Mouse (Mus musculus): ENCODE measurements around the gene St8sia2. TPM values are rescaled to one million over a fixed set of nuclear protein-coding genes. Genes with fewer than 3 reads are reported as not detected.

Gene St8sia2
- 0.07 TPM in 1 of 2 replicates, not detected in the other for total RNA-seq (2015)
- total RNA-seq (2017) = not detected in 2 replicates

DNA sequence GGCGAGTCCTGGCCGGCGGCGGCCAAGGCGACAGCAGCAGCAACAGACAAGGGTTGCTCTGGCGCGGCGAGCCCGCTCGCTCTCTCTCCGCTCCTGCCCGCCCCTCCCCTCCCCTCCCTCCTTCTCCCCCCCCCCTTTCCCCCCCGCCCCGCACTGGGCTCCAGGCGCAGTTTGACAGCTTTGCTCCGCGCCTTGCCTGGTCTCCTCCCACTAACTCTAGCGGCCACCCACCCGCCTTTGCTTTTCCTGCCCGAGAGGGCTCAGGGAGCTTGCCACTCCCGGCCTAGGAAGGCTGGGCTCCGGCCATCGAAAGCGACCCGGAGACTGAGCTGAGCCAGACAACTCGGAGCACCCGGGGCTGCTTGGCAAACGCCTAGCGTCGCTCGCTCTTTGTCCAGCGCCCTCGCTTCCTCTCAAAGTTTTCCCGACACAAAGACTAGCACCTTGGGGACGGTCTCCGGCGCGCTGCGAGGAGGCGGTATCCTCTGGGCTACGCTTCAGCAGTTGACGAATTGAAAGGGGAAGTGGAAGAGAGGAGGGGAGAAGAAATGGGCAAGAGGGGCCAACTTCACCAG lies at the start of gene St8sia2:
St8sia2 (minus strand) TSS at position 90 of the 575 bp plus-strand sequence.
- ATAC-seq (ENCODE audit: poor library complexity, severe bottlenecking) = no peak

DNA sequence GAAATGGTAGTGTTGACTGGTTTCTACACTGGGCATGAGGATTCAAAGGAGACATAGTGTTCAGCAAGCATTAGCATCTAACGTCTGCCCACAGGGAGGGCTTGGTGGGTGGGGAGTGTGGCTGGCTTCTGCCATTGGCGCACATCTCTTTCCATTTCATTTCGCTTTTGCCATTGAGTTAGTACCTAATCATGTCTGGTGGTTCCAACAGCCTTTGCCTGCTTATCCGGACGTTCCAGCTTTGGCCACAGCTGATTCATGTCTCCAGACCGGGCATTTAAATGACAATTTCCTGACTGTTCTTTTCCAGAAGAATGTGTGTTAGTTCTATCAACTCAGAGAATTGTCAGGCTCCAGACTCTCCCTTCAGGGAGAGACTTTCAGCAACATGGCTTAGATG lies 47.6 kb upstream of the St8sia2 start:
- ATAC-seq (ENCODE audit: poor library complexity, severe bottlenecking) = no peak

DNA sequence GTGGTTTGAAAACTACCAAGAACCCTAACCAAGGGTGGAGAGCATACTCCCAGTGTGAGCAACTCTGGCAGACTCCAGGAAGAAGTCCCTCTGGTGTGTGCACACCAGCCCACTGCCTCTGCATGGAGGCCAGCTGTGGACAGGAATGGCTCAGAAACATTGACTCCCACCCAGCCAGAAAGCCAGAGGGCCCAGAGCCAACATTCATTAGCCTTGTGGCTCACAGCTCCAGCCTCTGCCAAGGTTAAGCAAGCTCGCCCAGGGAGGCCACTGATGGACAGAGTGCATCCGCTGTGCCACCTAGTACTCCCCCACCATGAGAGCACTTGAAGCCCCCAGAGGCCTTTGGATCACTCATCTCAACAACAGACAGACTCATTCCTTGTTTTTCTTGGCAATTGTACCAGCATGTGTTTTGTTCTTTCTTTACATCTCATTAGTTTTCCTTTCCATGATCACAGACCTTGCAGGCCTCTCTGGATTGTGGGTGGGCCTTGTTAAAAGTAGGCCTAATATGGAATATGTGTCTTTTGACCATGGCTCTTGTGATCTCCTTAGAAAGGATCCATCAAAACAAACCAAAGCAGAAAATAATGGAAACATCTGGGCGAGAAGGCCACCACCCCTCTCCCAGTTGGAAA lies 46.9 kb upstream of the St8sia2 start:
- no peak for ATAC-seq (ENCODE audit: poor library complexity, severe bottlenecking)

DNA sequence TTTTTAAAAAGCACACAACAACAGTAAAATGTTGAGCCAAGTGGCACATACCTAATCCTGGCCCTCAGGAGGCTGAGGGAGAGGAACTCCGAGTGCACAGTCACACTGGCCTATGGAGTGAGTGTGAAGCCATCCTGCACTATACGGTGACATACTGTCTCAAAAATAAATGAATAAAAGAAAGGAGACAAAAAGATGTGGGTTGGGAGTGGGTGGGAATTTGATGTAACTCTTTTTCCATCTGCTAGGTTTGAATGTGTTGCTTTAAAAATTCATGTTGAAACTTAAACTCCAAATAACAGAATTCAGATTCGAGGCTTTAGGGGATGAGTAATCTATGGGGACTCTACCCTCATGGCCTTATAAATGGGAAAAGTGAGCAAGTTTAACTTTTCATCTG lies 46.2 kb upstream of the St8sia2 start:
- ATAC-seq (ENCODE audit: poor library complexity, severe bottlenecking) = no peak

DNA sequence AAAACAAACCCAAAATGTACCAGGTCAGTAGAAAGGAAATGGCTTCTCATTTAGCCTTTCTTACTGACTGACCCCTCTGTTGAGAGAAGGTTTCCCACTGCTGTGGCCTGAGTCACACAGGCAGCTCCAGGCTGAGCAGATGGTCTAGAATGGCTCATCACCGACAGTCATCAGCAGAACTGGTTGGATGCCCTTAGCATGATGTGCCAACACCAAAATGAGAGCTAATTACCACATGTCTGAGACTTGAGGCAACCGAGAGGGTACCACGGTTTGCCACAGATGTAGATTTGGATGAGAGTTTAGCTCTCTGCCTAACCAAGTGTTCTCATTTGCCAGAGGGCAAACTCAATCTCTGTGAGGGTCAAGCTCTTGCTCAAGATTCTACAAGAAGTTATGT lies 42.3 kb upstream of the St8sia2 start:
- ATAC-seq (ENCODE audit: poor library complexity, severe bottlenecking) = no peak

DNA sequence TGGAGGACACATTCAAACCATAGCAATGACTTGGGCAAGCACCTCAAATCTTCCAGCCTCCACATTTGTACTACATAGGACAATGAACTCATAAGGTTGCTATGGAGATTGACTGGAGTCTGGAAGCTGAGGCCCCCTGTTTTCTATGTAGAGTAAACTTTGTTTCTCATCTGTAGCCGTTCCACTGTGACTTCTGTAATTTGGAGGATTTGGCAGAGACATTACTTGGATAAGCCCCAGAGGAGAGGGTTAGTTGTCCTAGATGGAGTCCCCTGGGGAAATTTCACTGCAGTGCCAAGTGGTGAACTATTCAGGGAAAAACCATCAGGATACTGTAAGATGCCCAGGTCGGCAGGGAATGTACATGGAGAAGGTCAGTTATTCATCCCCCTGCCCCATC lies 34.1 kb upstream of the St8sia2 start:
- ATAC-seq (ENCODE audit: poor library complexity, severe bottlenecking) = no peak

DNA sequence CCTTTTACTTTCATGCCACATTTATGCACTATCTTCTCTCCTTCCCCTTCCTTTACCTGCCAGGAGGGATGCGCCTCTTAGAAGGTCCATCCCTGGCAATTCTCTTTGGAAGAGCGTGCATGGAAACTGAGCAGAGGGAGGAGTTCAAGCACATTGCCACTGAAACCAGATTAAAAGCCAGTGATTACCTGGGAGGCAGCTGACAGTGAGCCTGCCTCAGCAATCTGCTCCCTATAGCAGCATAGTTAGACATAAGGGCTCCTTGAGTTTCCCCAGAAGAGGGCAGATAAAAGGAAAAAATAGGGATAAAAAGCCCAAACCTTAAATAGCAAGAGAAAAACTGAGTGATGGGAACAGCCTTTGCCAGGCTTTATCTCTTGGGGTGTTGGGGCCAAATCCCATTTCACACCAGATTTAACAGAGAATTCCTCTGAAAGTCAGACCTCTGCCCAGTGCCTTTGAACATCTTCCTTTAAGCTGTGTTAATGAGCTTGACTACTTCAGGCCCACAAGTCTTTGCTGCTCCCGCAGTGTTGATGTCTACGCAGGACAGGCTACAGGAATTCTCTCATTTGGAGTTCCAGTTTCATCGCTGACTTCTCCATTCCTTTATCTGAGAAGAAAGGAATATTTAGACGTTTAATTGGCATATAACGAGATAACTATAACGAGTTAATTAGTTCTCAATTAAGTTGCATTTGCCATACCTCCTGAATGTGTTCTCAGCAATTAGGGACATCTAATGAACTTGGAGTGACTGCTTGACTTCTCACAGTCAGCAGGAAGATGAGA lies 31.9 kb upstream of the St8sia2 start:
- ATAC-seq (ENCODE audit: poor library complexity, severe bottlenecking) = no peak

DNA sequence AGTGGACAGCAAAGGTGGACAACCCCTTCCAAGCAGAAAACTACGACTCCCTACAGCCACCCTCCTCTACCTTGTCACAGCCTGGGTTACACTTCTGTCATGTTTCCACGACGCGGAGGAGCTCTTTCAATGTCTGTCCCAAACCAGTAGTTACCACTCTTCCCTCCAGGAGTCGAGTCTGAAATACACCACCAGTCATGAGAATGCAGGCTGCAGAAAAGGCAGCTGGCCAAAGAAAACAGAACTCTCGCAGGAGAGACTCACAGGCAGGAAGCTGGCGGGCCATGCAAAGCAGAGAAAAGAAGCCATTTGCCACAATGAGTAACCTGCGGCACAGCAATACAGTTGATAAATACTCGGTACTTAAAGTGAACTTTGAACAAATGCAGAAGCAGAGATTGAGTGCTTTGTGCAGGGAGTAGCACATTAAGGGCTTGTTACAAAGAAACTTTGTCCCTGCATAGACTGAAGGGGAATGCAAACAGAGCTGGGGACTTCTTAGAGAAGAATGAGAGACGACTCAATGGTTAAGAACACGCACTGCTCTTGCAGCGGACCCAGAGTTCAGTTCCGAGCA lies 30.2 kb upstream of the St8sia2 start:
- ATAC-seq (ENCODE audit: poor library complexity, severe bottlenecking) = no peak

DNA sequence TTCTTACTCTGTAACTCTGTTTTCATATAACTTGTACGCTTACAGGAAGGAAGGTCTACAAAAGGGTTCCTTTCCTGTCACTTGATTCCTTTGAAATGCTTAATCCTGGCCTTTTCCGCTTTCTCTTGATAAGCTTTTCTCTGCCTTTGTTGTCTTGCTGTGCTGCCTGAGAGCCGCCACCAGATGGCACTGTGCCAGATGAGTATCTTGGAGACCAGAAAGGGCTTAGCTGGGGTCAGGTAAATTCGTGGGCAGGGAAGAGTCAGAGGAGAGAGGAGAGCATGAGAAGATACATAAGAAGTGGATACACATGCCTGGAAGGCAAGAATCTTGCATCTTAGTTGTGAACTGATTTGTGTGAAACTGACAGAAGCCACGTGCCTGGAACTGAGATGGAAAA lies 11.5 kb upstream of the St8sia2 start:
- ATAC-seq (ENCODE audit: poor library complexity, severe bottlenecking) = peak; percentile 62

DNA sequence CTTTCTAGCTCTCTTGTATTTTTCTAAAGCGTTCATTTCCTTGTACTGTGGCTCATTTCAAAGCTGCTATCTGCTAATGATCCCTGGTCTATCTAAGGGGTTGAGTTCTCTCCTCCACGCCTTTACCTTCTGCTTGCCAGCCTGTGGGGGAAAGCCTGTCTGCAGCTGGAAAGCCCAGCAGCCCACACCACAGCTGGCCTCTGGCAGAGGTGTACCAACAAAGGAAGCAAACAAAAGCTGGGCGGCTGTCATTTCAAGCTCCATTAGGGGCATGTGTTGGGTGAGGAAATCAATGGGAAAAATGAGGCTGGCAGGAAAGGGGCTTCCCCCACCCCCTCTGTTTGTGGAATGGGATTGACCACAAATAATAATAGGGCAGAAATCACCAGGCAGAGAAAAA lies 10.7 kb upstream of the St8sia2 start:
- ATAC-seq (ENCODE audit: poor library complexity, severe bottlenecking) = no peak

DNA sequence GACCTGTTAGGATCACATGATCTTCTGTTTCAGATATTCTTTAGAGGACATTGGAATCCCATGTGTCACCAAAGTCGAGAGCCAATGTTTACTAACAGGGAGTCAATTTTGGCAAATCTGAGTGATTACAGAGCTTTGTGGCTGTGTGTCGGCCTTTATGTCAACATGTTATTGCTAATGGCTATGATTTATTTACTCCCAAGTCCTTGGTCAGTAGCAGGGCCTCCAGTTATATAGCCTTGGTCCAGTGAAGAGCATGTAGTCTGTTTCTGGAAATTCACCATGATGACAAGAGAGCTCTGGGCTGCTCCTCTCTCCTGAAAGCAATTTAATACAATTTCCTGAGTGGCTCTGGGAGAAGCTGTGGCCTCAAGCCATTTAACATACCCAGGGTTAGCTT lies 9.1 kb upstream of the St8sia2 start:
- ATAC-seq (ENCODE audit: poor library complexity, severe bottlenecking) = no peak

DNA sequence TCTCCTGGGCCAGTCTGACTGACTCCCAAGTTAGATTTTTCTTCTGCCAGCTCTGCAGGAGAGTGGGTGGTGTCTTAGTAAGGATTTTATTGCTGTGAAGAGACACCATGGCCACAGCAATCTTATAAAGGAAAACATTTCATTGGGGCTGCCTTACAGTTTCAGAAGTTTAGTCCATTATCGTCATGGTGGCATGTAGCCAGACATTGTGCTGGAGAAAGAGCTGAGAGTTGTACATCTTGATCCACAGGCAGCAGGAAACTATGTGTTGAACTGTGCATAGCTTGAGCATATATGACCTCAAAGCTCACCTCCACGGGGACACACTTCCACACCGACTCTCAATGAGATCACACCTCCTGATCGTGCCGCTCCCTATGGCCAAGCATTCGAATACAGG lies 8.3 kb upstream of the St8sia2 start:
- ATAC-seq (ENCODE audit: poor library complexity, severe bottlenecking) = no peak

DNA sequence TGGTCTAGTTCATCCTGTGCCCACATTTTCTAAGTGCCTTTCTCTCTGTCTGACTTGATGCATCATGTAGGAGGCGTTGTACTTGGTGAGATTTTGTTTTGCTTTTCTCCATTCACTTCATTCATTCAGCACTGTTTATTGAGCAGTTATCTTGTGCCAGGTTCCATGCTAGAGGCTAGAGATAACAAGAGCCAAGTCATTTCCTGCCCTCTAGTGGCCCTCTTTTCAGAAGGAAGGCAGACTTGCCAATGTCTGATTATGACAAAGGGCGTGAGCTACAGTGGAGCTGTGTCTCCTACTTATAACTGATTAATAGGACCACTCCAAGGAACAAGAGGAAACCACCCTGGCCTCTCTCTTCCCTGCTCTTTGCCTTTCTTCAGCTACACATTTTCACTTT lies 3.1 kb upstream of the St8sia2 start:
- no peak for ATAC-seq (ENCODE audit: poor library complexity, severe bottlenecking)

DNA sequence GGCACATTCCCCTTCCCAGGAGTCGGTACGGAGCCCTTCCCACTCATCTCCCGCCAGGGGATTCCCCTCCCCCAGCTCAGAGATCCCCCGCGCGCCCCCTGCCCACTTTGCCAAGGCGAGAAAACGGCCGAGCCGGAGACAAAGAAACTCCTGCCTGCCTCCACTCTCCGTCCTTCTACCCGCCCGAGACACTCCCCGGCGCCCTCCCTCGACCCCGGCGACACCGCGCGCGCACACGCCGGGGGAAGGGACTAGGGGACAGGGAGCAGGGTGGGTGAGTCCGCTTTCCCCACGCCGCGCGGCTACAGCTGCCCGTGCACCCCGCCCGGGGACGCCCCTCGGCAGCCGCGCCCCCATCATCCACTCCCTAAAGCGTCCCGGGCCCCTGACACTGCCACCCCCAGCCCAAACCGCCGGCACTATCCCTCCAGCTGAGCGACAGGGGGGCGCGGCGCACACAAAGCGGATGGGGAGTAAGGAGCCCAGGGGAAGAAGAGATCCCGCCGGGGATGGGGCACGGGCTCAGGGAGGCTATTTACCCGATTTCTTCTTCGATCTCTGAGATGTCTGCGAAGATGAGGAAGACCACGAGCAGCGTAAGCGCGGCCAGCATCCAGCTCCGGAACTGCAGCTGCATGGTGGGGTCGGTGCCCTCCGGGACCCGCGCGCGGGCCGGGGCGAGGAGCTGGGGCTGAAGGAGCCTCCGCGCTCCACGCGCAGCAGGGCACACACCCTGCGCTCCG lies 461 bp downstream of the St8sia2 start:
- no peak for ATAC-seq (ENCODE audit: poor library complexity, severe bottlenecking)

DNA sequence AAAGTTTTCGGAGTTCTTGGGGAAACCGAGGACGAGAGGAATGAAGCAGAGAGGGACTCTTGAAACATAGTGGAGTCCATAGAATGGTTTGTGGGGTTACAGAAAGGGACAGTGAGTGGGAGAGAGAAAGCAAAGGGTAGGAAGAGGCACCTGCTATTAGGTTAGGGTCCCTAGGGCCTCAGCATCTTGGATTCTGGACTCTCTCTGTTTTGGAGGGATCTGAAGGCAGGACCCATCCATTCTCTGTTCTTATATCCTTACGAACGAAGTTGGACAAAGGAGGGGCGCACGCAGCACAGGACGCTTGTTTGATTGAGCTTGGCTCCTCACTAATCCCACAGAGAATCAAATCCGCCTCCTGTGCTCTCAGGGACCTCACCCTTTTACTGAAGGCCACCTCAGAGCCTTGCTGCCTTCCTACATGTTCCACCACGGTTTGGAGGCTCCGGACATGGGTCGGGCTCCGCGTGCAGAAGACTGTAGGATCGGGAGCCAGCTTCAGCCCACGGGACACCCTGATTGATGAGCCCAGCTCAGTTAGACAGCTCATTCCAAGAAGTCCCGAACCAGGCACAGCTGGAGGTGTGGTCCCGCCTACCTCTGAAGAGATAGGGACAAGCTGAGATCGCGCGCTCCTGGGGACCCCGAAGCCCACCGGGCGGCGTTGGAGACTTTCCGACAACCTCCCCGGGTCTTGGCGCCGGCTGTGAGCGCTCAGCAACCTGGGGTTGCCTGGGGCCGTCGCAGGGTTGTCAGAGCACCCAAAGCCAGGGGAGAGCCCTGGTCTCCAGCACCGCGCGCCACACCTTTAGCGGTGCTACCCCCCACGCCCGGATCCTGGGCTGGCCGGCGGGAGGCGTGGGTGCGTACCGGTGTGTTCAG lies 1.3 kb downstream of the St8sia2 start:
- no peak for ATAC-seq (ENCODE audit: poor library complexity, severe bottlenecking)

DNA sequence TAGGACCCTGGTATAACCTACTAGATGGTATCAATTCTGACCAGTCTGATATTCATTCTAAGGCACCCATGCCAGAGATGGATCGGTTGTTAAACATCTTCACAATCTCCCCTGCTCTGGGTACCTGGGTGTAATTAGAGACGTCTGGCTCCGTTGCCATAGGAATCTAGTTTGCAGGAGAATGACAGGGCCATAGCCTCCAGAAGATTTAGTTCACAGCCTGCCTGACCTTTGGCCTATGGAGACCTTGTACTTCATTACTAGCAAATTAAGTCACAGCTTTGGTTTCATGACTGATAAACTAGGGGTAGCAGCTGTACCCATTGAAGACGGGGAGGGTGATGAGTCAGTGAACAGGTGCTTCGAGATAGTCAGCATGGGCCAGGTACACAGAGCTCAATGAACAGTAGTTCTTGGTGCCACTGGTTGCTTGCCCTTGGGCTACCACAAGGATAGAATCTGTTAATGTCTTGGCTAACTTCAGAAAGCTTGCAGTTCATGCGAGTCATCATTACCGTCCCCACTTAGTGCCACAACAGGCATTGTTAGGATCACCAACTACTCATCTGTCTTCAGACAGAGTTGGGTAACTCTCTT lies 4.4 kb downstream of the St8sia2 start:
- no peak for ATAC-seq (ENCODE audit: poor library complexity, severe bottlenecking)

DNA sequence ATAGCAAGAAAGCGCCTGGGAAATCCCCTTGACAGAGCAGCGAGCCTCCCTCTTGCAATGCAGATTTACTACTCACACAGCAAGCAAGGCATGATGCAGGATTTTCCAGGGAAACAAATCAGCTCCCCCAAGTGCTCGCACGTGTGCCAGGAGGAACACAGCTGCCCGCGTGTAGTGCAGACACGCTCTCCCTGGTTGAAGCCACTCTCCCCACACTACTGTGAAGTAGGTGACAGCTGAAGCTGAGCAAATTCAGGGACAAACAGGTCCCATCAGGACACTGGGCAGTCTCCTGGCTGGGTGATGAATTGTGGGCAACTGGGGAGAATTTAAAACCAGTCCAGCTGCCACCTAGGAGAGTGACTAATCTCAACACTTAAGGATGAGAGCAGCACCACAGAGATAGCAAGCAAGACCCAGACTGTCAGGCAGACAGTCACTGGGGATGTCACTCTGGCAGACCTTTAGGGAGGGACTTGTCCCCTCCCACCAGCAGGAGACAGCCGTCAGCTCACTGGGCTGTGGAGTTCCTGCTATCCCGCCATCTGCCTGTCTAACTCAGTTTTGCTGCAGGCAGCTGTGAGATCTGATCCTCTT lies 6.6 kb downstream of the St8sia2 start:
- ATAC-seq (ENCODE audit: poor library complexity, severe bottlenecking) = no peak

DNA sequence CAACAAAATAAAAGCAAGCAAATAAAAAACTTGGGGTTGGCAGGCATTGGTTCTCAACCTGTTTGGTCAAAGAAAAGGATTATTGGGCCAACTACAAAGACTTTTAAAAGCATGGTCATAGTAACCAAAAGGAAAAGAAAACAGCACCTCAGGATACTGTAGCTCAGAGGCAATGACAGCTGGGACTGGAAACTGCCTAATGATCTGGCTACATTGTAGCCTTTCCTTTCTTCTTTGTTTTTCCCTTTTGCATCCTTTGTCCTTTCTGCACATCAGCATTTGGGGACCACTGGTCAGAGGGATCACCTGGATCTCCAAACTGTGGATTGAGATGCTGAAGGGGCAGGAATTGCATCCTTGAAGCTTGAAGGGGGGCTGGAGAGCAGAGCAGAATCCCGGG lies 7.1 kb downstream of the St8sia2 start:
- ATAC-seq (ENCODE audit: poor library complexity, severe bottlenecking) = no peak

DNA sequence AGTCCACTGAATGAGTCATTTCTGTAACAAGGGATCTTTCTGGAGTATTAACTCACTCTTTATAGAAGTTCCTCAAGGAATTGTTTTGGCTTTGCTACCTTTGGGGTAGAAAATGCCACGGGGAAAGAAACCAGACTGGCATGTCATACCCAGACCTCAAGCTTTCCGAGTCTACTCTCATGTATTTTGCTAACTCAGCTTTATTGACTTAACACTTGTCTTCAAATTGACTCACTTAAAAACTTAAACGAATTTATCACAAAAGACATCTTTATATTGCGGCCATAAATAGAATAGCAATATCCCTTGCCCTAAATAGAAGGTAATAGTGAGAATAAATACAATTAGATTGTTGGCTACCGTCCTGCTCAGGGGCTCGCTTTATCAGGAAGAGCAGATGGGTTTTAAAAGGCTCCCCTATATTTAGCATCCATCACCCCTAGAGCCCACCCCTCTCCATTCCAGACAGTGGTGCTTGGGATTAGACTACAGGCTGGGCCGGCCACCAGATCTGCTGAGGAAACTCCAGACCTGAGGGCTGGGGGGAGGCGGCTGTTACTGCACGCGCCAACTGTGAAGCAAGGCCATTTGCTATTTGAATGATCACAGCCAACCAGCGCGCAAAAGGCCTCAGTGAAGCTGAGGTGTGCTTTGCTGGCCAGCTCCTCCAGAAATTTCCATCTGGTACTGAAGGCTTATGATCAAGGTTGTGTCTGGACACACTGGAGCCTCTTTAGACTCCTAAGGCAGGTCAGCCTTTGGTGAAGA lies 12.6 kb downstream of the St8sia2 start:
- no peak for ATAC-seq (ENCODE audit: poor library complexity, severe bottlenecking)

All from megakaryocyte, adult 5-6 weeks (primary cell).